Mouse (Mus musculus) embryo, embryonic 11.5 days (tissue): ENCODE measurements around the gene Sar1b.
"Not testable (repeated sequence)": the region's sequence is repeated elsewhere in the genome, so short reads cannot be mapped to it uniquely, and the experiment has no call there.

ENCODE experiments used
- DNase-seq: peaks from one replicate; pipeline ENCODE4 v3.0.0-alpha.2; 2012; ENCODE audit warnings: low read depth, low spot score

Gene Sar1b

DNA sequence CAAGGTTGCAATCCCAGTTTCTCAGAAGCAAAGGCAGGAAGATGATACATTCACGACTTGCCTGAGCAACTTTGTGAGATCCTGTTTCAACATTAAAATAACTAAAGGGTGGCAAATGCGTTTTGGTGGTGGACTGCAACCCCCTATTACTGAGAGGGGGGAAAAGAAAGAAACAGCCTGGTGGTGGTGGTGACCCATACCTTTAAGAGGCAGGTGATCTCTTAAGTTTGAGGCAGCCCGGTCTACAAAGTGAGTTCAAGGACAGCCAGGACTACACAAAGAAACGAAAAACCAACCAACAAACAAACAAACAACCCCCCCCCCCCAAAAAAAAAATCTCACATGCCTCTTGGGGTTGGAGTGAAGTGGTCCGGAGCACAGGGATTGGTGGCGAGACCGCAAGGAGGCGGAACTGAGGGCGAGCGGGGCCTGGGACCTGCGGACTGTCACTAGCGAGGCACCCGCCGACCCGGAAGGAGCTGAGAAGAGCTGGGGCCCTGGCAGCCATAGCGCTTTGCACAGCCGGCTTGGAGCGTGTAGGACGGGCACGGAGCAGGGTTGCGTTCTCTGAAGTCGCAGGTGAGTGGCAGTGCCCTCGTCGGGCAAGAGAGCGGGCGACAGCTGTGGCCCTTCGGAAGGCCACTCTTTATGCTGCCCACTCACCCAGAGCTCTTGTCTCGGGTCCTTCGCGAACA, at the start of gene Sar1b, which contains the start of gene Sec24a:
Sar1b (plus strand) TSS at position 475 of the 695 bp plus-strand sequence.
Sec24a (minus strand) TSS at position 422 of the 695 bp plus-strand sequence.
- DNase-seq, result peak; percentile 67

DNA sequence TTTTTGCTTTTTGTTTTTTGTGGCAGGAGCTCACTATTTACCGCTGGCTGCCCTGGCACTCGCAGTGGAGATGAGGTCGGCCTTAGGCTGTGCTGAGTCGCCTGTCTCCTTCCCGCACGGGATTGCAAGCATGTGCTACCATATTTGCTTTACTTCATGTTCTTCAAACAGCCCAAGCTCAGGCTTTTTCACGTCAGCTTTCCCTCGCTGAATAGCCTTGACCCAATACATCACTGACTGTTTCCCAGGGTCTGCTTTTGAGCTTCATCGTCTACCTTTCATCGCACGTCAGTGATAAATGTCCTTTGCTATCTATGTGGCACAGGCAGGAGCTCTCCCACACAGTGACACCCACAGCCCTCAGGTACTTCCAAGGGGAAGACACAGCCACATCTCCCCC, 42.4 kb upstream of the Sar1b start:
- no peak for DNase-seq

DNA sequence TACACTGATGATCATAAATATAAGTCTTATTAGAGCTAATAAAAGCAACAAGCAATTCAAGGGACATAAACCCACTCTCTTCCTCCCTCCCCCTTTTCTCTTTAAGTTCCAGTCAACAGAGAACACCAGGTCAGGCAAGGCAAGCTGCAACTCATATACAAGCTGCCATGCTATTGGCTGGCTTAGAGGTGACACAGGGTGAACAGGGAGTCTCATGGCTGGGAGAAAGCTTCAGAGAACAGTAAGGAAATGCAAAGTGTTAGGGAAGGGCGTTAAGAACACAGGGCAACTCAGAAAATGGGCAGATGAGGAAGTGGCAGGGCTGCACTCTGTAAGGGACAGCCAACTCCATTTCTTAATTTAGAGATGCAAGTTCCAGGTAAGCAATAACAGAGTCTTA, 30.6 kb upstream of the Sar1b start:
- no peak for DNase-seq

DNA sequence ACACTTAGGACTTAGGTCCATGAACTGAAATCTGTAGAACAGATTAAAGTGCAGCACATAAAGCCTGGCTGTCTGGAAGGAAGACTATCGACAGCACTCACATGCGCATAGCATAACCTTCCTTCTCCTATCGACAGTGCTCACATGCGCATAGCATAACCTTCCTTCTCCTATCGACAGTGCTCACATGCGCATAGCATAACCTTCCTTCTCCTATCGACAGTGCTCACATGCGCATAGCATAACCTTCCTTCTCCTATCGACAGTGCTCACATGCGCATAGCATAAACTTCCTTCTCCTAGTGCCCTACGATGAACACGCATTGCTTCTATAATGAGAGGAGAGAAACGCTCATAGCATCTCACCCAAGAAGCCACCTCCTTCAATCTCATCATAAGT, 29.3 kb upstream of the Sar1b start:
- DNase-seq, result not testable (repeated sequence)

DNA sequence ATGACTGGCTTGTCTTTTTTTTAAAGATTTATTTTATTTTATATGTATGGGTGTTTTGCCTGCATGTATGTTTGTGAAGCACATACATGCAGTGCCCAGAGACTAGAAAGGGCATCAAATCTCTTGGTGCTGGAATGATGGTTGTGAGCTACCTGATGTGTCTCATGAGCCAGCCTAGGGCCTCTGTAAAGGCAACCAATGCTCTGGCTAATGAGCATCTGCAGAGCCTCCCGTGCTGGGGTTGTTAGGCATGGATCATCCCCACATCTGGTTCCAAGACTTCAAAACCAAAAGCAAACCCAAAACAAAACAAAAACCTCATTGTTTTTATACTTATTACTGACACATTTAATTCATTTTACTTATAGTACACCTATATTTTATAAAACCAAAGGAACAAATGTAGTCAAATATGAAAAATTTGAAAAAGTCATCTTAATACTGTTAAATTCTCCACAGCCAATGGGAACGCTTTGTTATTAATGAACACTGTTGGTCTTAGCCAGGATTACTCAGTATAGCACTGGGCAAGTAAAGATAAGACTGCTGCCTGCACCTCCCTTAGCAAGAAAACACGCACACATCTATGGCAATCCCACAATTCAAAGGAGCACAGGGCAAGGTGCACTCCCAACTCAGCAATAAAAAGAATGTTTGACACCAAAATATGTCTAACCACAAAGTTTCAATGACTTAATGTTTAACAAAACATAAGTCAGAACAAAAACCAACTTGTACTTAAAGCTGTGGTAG, 24.7 kb upstream of the Sar1b start:
- DNase-seq, result no peak

DNA sequence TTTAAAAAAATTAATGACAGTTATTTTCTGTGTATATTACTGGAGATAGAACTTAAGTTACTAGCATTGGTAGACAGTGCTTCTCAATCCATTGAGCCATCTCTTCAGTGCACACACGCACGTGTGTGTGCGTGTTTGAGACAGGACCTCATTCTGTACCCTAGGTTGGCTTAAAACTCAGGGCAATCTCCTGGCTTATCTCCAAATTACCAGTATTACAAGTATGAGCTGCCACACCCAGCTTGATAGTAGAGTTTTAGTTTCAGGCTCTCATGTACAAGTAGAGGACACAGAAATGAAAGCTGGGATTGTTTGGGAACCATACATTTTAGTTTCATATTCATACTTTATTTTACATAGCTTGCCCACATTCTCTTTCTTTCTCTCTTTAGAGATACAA, 22.8 kb upstream of the Sar1b start:
- DNase-seq, result no peak

DNA sequence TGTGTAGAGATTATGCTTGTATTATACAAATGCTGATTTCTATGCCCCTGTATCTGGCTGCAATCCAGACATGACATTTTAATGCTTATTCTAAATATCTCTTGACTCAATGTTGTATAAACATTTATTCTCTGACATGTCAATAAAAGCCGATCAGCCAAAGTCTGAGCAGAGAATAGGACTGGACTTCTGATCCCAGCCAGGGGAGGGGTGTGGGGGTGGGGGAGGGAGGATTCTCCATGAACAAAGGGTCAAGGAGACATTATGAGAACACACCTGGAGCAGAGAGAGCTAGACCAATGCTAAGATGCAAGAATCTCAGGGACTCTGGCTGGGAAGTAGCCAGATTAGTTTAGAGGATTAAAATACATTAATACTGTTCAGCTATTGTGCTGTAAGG, 17.4 kb upstream of the Sar1b start:
- DNase-seq, result no peak

DNA sequence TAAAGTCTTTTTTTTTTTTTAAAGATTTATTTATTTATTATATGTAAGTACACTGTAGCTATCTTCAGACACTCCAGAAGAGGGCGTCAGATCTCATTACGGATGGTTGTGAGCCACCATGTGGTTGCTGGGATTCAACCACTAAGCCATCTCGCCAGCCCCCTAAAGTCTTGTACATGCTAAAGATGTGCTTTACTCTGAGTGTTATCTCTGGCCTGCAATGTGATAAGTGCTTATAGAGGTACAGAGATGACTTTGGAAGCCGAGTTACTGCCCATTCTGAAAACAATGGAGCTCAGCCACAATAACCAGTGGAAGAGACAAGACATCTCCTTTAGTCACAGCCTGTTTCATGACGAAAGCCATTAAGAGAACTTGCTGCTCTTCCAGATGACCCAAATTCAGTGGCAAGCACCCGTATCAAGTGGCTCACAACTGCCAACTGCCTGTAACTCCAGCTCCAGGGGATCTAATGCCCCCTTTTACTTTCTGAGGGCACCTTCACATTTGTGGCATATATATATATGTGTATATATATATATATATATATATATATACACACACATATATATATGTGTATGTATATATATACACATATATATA, 11.8 kb upstream of the Sar1b start:
- DNase-seq, result not testable (repeated sequence)

DNA sequence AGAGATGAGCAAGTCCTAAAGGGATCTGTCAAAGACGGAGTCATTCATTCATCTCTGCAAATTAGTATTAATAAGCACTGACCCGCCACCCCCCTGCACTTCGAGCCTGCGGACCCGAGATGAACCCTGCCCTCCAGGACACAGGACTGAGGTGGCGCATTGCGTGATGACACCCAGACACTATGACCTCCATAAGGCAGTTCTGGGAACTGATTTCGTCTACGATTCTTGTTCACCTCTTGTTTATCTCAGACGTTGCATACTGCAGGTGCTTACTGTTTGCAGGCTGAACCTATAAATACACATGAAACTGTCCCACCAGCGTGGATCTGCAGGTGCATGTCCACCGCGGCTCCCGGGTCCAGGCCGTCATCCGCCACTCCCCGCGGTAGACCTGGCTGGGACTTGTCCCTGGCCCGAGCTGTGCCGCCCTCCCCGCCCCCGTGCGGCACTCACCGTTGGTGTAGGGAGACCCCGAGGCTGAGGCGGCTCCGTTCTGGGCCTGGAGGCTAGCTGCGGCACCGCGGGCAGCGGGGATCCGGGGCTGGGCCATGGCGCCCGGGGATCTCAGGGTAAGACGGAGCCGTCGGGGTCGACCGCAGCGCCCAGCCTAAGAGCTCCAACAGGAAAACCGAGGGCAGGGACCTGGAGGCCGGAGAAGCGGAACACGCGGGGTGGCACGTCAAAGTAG, 7.7 kb upstream of the Sar1b start:
- DNase-seq, result peak; percentile 2

DNA sequence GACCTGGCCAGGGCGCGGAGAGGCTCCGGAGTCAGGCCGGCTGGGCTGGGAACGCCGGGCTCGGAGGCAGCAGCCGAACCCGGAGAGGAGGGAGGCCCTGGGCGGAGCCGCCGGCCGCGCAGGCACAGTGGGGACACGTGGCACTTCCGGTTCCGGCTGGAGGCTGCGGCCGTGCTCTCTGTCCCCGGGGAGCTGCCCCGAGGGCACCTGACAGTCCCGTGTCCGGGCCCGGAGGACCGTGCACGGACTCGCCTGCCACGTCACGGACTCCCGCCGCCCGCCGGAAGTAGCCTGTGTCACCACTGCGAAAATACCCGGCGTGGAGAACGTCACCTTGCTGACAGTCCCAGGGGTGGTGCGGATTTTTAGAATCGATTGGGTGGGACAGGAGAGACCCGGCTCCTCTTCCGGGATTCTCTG, 7.1 kb upstream of the Sar1b start:
- DNase-seq, result peak; percentile 85

DNA sequence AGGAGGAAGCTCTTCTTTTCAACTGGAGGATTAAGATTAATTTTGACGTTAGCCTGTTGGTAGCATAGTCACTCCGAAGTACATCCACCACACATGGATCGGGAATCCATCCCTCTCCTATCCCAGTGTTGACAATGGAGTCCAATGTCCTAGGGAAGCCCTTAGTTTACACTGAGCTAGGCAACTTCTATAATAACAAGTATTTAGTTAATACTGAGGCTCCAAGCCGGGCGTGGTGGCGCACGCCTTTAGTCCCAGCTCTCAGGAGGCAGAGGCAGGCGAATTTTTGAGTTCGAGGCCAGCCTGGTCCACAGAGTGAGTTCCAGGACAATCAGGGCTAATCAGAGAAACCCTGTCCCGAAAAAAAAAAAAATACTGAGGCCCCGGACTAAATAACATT, 6.5 kb upstream of the Sar1b start:
- DNase-seq, result no peak

DNA sequence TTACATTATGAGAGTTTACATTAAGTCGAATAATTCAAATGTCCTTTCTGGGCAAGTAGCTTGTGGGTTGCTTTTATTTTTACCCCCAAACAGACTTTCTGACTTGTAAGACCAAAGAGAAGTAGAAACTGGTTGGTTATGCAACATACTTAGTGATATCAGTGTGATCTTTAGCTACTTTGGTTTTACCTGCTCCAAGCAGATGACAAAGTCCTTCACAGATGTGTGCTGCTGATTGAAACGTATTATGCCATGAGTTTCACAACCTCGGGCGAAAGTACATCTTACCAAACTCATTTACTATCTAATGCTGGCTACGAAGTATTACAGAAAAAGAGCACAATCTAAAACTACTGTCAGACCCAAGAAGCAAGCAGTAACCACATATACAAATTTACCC, 5.9 kb upstream of the Sar1b start:
- DNase-seq, result no peak

DNA sequence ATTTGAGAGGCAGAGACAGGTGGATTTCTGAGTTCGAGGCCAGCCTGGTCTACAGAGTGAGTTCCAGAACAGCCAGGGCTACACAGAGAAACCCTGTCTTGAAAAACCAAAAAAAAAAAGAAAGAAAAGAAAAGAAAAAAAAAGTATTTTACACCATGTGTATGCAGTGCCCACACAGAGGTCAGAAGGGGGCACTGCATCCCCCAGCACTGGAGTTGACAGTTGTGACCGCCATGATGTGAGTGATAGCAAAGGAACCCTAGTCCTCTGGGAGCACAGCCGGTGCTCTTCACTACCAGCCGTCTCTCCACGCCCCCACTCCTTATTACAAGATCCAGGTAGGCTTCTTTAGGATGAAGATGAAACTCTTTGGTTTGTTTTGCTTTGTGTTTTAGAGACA, 5.3 kb upstream of the Sar1b start:
- not testable (repeated sequence) for DNase-seq

DNA sequence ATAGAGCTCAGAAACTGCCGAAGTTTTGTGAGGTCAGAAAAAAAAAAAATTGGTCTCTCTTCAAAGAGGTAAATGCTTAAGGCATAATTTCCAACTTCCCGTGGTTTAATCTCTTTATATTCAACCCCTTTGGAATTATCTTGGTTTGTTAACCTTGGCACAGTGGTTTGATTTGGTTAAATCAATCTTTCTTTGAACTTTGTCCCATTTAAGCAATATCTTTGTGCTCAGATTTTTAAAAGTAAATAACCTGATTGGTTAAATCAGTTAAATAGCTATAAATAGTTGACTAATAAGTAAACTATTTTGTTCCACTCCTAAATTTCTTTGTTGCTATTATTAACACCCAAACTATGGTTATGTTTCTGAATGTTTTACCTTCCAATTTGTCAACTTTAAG, 4.2 kb upstream of the Sar1b start:
- no peak for DNase-seq

DNA sequence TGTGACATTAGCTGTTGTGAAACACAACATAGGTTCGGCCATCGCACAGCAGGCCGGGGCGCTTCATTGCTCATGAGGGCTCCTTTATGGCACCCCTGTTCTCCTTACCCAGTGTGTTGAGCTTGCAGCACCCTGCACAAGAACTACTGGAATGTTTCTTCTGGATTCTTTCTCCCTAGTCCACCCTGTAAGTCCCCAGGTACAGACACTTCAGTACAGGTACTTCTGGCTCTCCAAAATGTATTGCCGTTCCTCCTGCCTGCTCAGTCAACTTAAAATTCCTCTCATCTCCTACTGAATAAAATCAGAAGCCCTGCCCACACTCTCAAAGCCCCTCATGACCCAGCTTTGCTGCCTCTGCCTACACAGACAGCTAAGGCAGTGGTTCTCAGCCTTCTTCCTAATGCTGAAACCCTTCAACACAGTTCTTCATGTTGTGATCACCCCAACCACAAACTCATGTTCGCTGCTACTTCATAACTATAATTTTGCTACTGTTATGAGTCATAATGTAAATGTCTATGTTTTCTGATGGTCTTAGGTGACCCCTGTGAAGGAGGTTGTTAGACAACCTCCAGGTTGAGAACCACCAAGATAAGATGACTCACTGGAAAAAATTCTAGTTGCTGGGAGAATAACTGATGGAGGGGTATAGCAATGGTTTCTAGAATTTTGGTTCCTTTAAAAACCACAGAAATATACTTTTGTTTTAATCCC, 3.4 kb upstream of the Sar1b start:
- DNase-seq, result no peak

DNA sequence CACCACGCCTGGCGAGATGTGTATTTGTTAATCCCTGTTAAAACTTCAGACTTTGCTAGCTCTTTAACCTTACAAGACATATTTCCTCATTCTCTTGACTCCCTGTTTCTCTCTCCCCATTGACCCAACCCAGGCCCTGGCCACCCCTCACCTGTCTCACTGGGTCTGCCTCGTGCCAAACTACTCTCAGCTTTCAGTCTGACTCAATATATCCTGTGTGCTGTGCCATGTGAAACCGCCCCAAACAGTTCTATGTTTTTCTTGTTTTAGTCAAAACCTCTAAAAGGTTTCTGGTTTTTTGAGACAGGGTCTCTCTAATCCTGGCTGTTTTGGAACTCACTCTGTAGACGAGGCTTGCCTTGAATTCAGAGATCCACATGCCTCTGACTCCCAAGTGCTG, 2.2 kb upstream of the Sar1b start:
- no peak for DNase-seq

DNA sequence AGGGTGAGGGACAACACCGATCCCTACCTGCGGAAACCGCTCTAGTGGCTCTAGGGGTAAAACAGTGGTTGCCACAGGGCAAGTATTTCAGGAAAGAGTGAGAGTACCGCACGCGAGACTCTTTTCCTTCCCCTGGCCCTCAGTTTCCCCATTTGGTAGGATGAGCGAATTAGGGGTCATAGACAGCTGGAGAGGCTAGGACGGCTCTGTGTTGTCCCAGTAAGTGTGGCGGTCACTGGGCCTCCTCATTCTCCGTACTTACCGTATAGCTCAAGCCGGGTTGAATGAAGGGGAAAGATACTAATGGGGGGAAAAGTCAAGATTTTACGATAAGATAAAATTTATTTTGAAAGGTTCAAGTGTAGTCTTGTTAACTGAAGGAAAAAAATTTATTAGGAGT, 468 bp downstream of the Sar1b start:
- DNase-seq, result no peak

DNA sequence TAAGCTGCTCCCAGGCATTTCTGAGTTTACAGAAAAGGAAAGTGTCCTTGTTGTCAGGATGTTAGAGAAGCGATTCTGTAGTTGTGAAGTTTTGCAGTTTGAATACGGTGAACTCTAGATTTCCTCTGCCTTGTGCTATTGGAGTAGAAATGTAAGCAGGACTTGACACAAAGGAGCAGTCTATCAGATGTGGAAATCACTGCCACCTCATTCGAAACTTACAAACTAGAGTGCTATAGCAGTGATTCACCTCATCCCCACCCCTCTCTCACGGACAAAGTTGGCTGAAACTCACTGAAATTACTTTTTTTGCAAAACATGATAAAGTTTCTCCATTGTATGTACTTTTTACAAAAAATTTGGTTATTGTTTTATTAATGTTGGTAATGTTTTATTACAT, 1.3 kb downstream of the Sar1b start:
- no peak for DNase-seq

DNA sequence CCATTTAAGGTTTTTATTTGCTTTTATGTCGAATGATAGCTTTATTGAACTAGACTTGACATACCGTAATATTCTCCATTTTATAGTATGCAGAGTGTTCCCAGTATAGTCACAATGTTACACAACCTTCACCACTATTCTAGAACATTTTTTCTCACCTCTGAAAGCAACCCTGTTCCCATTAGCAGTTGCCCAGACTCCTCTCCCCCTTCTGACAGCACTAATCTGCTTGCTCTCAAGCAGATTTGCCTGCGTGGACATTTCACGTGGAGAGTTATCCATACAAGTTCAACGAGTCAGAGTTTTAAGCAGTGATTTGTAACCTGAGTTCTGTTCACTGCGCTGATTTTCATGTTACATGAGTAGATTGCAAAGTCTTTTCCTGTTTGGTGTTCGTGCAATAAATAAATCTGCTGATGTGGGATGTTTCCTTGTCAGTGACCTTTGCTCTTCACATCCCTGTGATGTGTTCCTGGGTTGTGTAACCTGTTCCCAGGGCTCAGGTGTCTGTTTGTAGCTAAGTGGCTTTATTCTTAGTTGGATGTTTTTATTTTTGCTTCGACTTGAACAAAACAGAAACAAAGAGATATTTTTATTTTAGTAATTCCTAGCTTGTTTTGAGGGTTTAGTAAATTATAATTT, 4.2 kb downstream of the Sar1b start:
- DNase-seq, result no peak

DNA sequence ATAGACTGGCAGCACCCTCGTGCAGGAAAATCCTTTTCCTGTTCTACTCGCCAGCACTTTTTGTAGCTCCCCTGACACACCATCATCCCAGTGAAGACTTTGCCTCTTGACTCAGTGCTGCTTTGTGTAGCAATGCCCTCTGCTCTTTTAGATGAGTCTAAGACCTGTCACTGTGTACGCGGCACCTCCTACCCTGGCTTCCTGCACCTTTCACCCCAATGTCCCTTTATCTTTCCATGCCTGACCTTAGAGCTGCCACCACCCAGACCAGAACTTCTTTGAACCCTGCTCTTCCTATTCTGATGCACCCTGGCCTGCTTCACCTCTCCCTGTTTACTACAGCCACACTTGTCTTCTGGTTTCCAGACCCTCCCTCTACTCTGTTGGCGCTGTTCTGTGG, 4.8 kb downstream of the Sar1b start:
- no peak for DNase-seq

DNA sequence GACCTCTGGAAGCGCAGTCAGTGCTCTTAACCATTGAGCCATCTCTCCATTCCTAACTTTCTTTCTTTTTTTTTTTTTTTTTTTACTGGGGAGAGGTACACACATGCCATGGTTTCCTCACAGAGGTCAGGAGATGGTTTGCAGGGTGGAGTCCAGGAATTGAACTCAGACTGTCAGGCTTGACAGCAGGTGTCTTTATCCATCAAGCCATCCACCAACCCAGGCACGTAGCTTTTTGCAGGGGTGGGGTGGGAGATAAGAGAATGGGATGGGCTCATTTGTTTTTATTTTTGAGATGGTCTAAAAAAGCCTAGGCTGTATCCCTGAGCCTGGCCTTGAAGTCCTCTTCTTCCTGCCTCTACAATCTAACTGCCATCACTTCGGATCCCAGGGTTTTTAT, 12.0 kb downstream of the Sar1b start:
- DNase-seq, result no peak
